Mouse (Mus musculus): ENCODE measurements at regions not wholly inside any gene's neighbourhood (a gene's known extent, or its start where the extent isn't known, plus 50 kb on each side); places are given as distances from the start of the nearest gene placed in this dataset.
A peak's percentile ranks its signal among the peaks of the same experiment; 100 is the strongest.

GRCm38 (mm10) chr1:190438789-190439188 is 268.3 kb upstream of the Prox1 start:
- intact Hi-C loops (cut with DNase I), result no loop called here
- DNase-seq (ENCODE audit: low spot score in 2 of 2), result no peak

GRCm38 (mm10) chr1:190422874-190423273 is 252.4 kb upstream of the Prox1 start:
- no peak for DNase-seq (ENCODE audit: low spot score in 2 of 2)
- intact Hi-C loops (cut with DNase I), result no loop called here

- peak; percentile 27 to 74 for DNase-seq (ENCODE audit: low spot score in 2 of 2)
- intact Hi-C loops (cut with DNase I), result no loop called here
Observed at GRCm38 (mm10) chr1:190419709-190420108, 249.2 kb upstream of the Prox1 start.

GRCm38 (mm10) chr1:190417326-190417725 is 246.8 kb upstream of the Prox1 start:
- intact Hi-C loops (cut with DNase I), result no loop called here
- DNase-seq (ENCODE audit: low spot score in 2 of 2), result no peak

- no peak for DNase-seq (ENCODE audit: low spot score in 2 of 2)
- intact Hi-C loops (cut with DNase I), result no loop called here
Observed at GRCm38 (mm10) chr1:190411756-190412155, 241.2 kb upstream of the Prox1 start.

GRCm38 (mm10) chr1:190403335-190403734 is 232.8 kb upstream of the Prox1 start:
- intact Hi-C loops (cut with DNase I), result no loop called here
- no peak for DNase-seq (ENCODE audit: low spot score in 2 of 2)

- no peak for DNase-seq (ENCODE audit: low spot score in 2 of 2)
- intact Hi-C loops (cut with DNase I), result no loop called here
Observed at GRCm38 (mm10) chr1:190398308-190398707, 227.8 kb upstream of the Prox1 start.

- intact Hi-C loops (cut with DNase I), result no loop called here
- no peak for DNase-seq (ENCODE audit: low spot score in 2 of 2)
Observed at GRCm38 (mm10) chr1:190397811-190398210, 227.3 kb upstream of the Prox1 start.

- intact Hi-C loops (cut with DNase I), result no loop called here
- DNase-seq (ENCODE audit: low spot score in 2 of 2), result no peak
Observed at GRCm38 (mm10) chr1:190393061-190393460, 222.5 kb upstream of the Prox1 start.

- intact Hi-C loops (cut with DNase I), result no loop called here
- DNase-seq (ENCODE audit: low spot score in 2 of 2), result no peak
Observed at GRCm38 (mm10) chr1:190388853-190389252, 218.3 kb upstream of the Prox1 start.

GRCm38 (mm10) chr1:190384555-190384954 is 214.0 kb upstream of the Prox1 start:
- no peak for DNase-seq (ENCODE audit: low spot score in 2 of 2)
- intact Hi-C loops (cut with DNase I), result no loop called here

GRCm38 (mm10) chr1:190383256-190383838 is 212.8 kb upstream of the Prox1 start:
- intact Hi-C loops (cut with DNase I), result no loop called here
- no peak for DNase-seq (ENCODE audit: low spot score in 2 of 2)

- DNase-seq (ENCODE audit: low spot score in 2 of 2), result no peak
- intact Hi-C loops (cut with DNase I), result no loop called here
Observed at GRCm38 (mm10) chr1:190380151-190380550, 209.6 kb upstream of the Prox1 start.

- intact Hi-C loops (cut with DNase I), result no loop called here
- DNase-seq (ENCODE audit: low spot score in 2 of 2), result no peak
Observed at GRCm38 (mm10) chr1:190375160-190375880, 204.8 kb upstream of the Prox1 start.

GRCm38 (mm10) chr1:190374270-190374669 is 203.8 kb upstream of the Prox1 start:
- intact Hi-C loops (cut with DNase I), result no loop called here

GRCm38 (mm10) chr1:190366631-190367030 is 196.1 kb upstream of the Prox1 start:
- no peak for DNase-seq (ENCODE audit: low spot score in 2 of 2)
- intact Hi-C loops (cut with DNase I), result no loop called here

More at GRCm38 (mm10) chr1:190374270-190374669, 203.8 kb upstream of the Prox1 start:
- DNase-seq (ENCODE audit: low spot score in 2 of 2), result no peak

- intact Hi-C loops (cut with DNase I), result no loop called here
- no peak for DNase-seq (ENCODE audit: low spot score in 2 of 2)
Observed at GRCm38 (mm10) chr1:190365126-190365525, 194.6 kb upstream of the Prox1 start.

GRCm38 (mm10) chr1:190360661-190361060 is 190.1 kb upstream of the Prox1 start:
- no peak for DNase-seq (ENCODE audit: low spot score in 2 of 2)
- intact Hi-C loops (cut with DNase I), result no loop called here

GRCm38 (mm10) chr1:190357779-190358178 is 187.3 kb upstream of the Prox1 start:
- intact Hi-C loops (cut with DNase I), result no loop called here
- no peak for DNase-seq (ENCODE audit: low spot score in 2 of 2)

GRCm38 (mm10) chr1:190347610-190348009 is 177.1 kb upstream of the Prox1 start:
- no peak for DNase-seq (ENCODE audit: low spot score in 2 of 2)
- intact Hi-C loops (cut with DNase I), result no loop called here

GRCm38 (mm10) chr1:190340715-190341114 is 170.2 kb upstream of the Prox1 start:
- intact Hi-C loops (cut with DNase I), result no loop called here
- no peak for DNase-seq (ENCODE audit: low spot score in 2 of 2)

Measured in left cerebral cortex, postnatal 25 days (tissue).